8 mouse cellular contexts compared by ENCODE assay signal in the genomic region with DNA sequence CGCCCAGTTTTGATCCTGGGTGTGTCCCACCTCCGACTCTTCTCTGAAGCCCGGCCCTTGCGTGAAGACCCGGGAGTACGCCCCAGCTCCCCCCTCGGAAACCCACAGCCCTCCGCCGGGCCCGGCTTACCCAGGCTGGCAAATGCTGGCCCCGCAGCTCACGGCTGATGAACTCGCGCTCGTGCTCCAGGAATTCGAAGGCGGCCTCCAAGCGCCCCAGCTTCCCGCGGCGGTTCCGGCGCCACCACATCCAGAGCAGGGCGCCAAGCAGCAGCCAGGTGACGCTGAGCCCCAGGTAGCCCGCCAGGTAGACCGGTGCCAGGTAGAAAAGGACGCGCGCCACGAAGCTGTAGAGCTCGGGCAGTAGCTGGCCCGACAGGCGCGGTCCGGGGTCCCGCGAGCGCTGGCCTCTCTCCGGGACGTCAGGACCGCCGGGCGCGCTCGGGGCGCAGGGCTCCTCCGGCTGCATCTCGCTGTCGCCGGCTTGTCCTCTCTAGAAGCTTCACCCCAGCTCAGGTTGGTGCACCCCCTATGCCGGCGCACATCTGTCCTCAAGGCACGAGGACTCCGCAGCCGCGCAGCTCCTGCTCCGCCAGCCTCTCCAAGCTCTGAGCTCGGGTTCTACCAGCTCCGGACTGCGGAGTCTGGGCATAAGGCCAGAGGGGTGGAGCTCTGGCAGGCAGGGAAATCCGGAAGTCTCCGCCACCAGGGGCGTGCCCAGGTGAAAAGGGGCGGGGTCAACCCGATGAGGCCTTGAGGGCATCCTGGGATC. TPM values are rescaled to one million over a fixed set of nuclear protein-coding genes. Genes with fewer than 3 reads are reported as not detected.
DNase-seq lines count a peak whose midpoint lies in the region; ATAC-seq and TF ChIP-seq lines count a peak whose summit lies in the region.

A gene (minus strand): TSS at position 637 of the 772 bp plus-strand sequence.

- no peak within 1 kb of the TSS for H3K27ac ChIP-seq in layer of hippocampus, adult 2 months
- no peak within 1 kb of the TSS for H3K27ac ChIP-seq in stomach, embryonic 14.5 days (ENCODE audit: low read length)

- no peaks in the 10 kb centered on the region for H3K9me3 ChIP-seq in stomach, embryonic 14.5 days (ENCODE audit: control insufficient read depth, low read depth, low read length)

- ATAC-seq in stomach, embryonic 14.5 days (ENCODE audit: insufficient number of reproducible peaks, insufficient read depth, low FRiP score, low read depth): peak; percentile 75

- peak within 1 kb of the TSS; percentile 97 for H3K4me2 ChIP-seq in stomach, embryonic 14.5 days (replicated peaks; ENCODE audit: low read depth, low read length)

- peaks cover 12% of the 10 kb centered on the region; the same call in 1 of the 2 replicates for H3K4me1 ChIP-seq in stomach, embryonic 14.5 days (ENCODE audit: control insufficient read depth, insufficient read depth, low read length)

- WGBS in stomach, embryonic 14.5 days: under 1% methylated on average over 66 of the region's 66 CpGs

- peaks cover 28% of the 10 kb centered on the region for H3K27me3 ChIP-seq in stomach, embryonic 14.5 days (ENCODE audit: control insufficient read depth, insufficient read depth, low read length)

- H3K4me3 ChIP-seq in layer of hippocampus, adult 2 months: peak within 1 kb of the TSS; percentile 53
- H3K4me3 ChIP-seq in stomach, embryonic 14.5 days (ENCODE audit: low read depth, low read length): peak within 1 kb of the TSS; percentile 44

- DNase-seq in right cerebral cortex, postnatal 25 days: peak; percentile 23
- no peak for DNase-seq in right cerebral cortex, adult 2 months (ENCODE audit: low spot score in 2 of 2)
- peak; percentile 50 for DNase-seq in embryo, embryonic 11 days
- peak; percentile 16 to 30 for DNase-seq in heart, postnatal 14 days
- peak in 1 of 2 experiments; percentile 33 for DNase-seq in layer of hippocampus, adult 2 months (ENCODE audit: low spot score in 2 of 2)
- peak; percentile 60 to 61 for DNase-seq in lung, postnatal 4 days
- no peak for DNase-seq in thymus, postnatal 0 days (ENCODE audit: low spot score)

- peak within 1 kb of the TSS; percentile 21; the same call in 1 of the 2 replicates for H3K9ac ChIP-seq in stomach, embryonic 14.5 days (replicated peaks; ENCODE audit: low read depth, low read length)

- no peaks in the 10 kb centered on the region for H3K36me3 ChIP-seq in stomach, embryonic 14.5 days (ENCODE audit: control insufficient read depth, insufficient read depth, low read length)

- intact Hi-C loops in heart, postnatal 14 days (cut with DNase I): no loop called here

- TF ChIP-seq CTCF in layer of hippocampus, adult 2 months (conservative IDR thresholded peaks at IDR 0.05): peak; percentile 16

RNA-seq across cellular contexts. Expression of the gene that starts here (rescaled TPM):
- total RNA-seq in heart, postnatal 14 days (2021): 1 to 10 TPM in 1 of 2 experiments, under 1 TPM in 1; 0.44 to 2.0 TPM
- 1 to 10 TPM; 1.7 to 1.9 TPM for total RNA-seq in layer of hippocampus, adult 2 months (2021)
- 0.29 and 0.58 TPM in 2 replicates for polyA plus RNA-seq in stomach, embryonic 14.5 days (2014; fragmentation: Nextera tagmentation; extraction: Ambion mirVana)
- polyA plus RNA-seq in thymus, postnatal 0 days (2015; fragmentation: Nextera tagmentation; extraction: Ambion mirVana): 0.05 and 0.17 TPM in 2 replicates

Comparison
In these comparisons a context has a peak if more than half of its experiments do, and no peak if none do; other contexts are left out.
1. DNase-seq: peak in right cerebral cortex, postnatal 25 days (single experiment), embryo, embryonic 11 days (single experiment), heart, postnatal 14 days (2 of 2) and lung, postnatal 4 days (2 of 2); none in right cerebral cortex, adult 2 months (0 of 2) and thymus, postnatal 0 days (single experiment).
2. Peak in ATAC-seq, H3K4me3 ChIP-seq, H3K9ac ChIP-seq and H3K4me2 ChIP-seq in stomach, embryonic 14.5 days; RNA of the gene not detected or under 1 TPM.